Mouse (Mus musculus) G1E (cell line): Measurements from ENCODE around the gene Akap6.

Experiments
- CTCF ChIP-seq: IDR thresholded peaks from 2 replicates; pipeline ENCODE4 v1.5.1; 2012; ENCODE audit warnings: low read depth, low read length, inconsistent platforms, mixed read lengths
- GATA1 ChIP-seq: IDR thresholded peaks from 2 replicates; pipeline ENCODE4 v1.6.1; 2012; ENCODE audit warnings: borderline replicate concordance, low read length, inconsistent platforms, mixed read lengths
- TAL1 ChIP-seq: conservative IDR thresholded peaks from 2 replicates; pipeline ENCODE4 v1.6.1; 2012; ENCODE audit warnings: low read depth, low read length, inconsistent platforms, mixed read lengths

- TF ChIP-seq CTCF (no peak), GATA1 (no peak), TAL1 (no peak)
These were observed 162.7 kb downstream of the Akap6 start for GRCm38 (mm10) chr12:52861922-52862321.
